Mouse (Mus musculus) G1E (cell line): ENCODE measurements around the gene Txnrd1.

Experiments used
- CTCF ChIP-seq: IDR thresholded peaks from 2 replicates; pipeline ENCODE4 v1.5.1; 2012; ENCODE audit warnings: low read depth, low read length, inconsistent platforms, mixed read lengths
- POLR2AphosphoS5 ChIP-seq: IDR thresholded peaks from 2 replicates; pipeline ENCODE4 v1.6.1; 2012; ENCODE audit warnings: low read depth, low read length, inconsistent platforms; ENCODE audit not compliant: insufficient replicate concordance

DNA sequence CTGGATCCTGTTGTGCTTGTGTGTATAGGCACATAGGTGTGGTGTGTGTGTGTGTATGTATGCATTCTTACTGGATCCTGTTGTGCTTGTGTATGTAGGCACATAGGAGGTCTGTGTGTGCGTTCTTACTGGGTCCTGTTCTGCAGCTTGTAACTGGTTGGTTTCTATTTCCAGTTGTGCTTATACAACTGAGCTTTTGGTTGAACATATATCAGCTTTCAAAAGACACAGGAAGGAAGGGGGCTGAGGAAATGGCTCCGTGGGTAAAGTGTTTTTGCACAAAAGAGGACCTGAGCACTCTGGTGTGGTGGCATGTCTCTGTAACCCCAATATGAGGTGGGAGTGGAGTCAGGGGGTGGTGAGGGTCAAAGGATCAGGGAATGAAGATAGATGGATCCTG is 57.2 kb downstream of the Txnrd1 start:
- TF ChIP-seq CTCF (no peak), POLR2AphosphoS5 (no peak)
